ENCODE assay signal across 23 mouse cellular contexts in the genomic region with DNA sequence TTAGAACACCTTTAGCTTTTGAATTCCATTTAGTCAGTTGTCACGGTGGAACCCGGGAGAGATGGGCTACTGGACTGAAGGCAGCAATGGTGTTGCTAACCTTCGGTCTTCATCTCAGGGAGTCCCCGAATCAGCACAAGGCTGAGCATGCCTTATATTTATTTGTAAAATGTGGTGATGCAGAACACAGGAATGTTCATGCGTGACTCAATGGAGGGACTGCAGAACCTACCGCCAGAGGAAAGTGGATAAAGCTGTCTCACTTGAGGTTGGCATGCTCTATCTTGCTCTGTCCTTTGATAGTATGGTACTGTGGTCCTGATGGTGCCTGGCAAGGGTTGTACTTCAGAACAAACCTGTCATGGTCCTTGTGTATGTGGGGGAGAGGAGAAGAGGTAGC.
"Had no signal": no experiment of that assay in that cellular context is flagged by ENCODE, and none has a peak within 500 bp of the region (broad histone marks: within the 10 kb centered on the region; RNA-seq: fewer than 3 reads in every experiment).

No protein-coding gene starts in this region.

- DNase-seq: cerebellum, adult 9-10 months; cerebellum, adult 9-11 months; cerebellum, postnatal 10 days; cerebellum, postnatal 14 days; cerebellum, postnatal 25 days; cerebellum, postnatal 36 days; forebrain, postnatal 0 days; gastrocnemius, adult 2 months; gastrocnemius, postnatal 10 days; gastrocnemius, postnatal 14 days; gastrocnemius, postnatal 25 days; gastrocnemius, postnatal 36 days; heart, adult 11 months; heart, adult 18-20 months; heart, adult 2 months had no signal

- ATAC-seq: forebrain, embryonic 13.5 days; forebrain, embryonic 14.5 days; forebrain, embryonic 15.5 days; forebrain, embryonic 16.5 days; forebrain, postnatal 0 days had no signal

- H3K27me3 ChIP-seq: embryonic facial prominence, embryonic 12.5 days; embryonic facial prominence, embryonic 13.5 days; embryonic facial prominence, embryonic 15.5 days; forebrain, embryonic 12.5 days; forebrain, embryonic 13.5 days; forebrain, embryonic 15.5 days had no signal
